Mouse (Mus musculus) stomach, embryonic 16.5 days (tissue): ENCODE data around the gene Ppp2r1b. TPM values are rescaled to one million over a fixed set of nuclear protein-coding genes. Genes with fewer than 3 reads are reported as not detected.

Experiments
- ATAC-seq: fragments of 200-750 bp; cut with Nextera tagmentation; 2 replicates; pipeline ENCODE4 v1.8.0; 2017; ENCODE audit warnings: moderate number of reproducible peaks, moderate TSS enrichment; ENCODE audit not compliant: insufficient read depth, low FRiP score
- H3K27ac ChIP-seq: fragments of 300-500 bp; sonication (generic); 2 replicates; pipeline ENCODE4 v1.5.1; 2014; ENCODE audit warnings: low read length
- H3K27me3 ChIP-seq: fragments of 300-500 bp; sonication (generic); 2 replicates; pipeline ENCODE4 v1.6.1; 2014; ENCODE audit warnings: low read length, control low read depth, mixed read lengths; ENCODE audit not compliant: control insufficient read depth, insufficient read depth
- H3K36me3 ChIP-seq: fragments of 300-500 bp; sonication (generic); 2 replicates; pipeline ENCODE4 v1.6.1; 2014; ENCODE audit warnings: low read length; ENCODE audit not compliant: control insufficient read depth, insufficient read depth
- H3K4me1 ChIP-seq: fragments of 300-500 bp; sonication (generic); 2 replicates; pipeline ENCODE4 v1.6.1; 2014; ENCODE audit warnings: low read length, control low read depth, mixed read lengths; ENCODE audit not compliant: control insufficient read depth, insufficient read depth
- H3K4me2 ChIP-seq: fragments of 300-500 bp; sonication (generic); 2 replicates; pipeline ENCODE4 v1.6.1; 2014; ENCODE audit warnings: low read depth, low read length, mixed read lengths
- H3K4me3 ChIP-seq: fragments of 300-500 bp; sonication (generic); replicated peaks from 2 replicates; pipeline ENCODE4 v1.5.1; 2014; ENCODE audit warnings: mild to moderate bottlenecking, low read length
- H3K9ac ChIP-seq: fragments of 300-500 bp; sonication (generic); 2 replicates; pipeline ENCODE4 v1.6.1; 2014; ENCODE audit warnings: low read length
- H3K9me3 ChIP-seq: fragments of 300-500 bp; sonication (generic); replicated peaks from 2 replicates; pipeline ENCODE4 v1.6.1; 2016; ENCODE audit warnings: low read length, control low read depth; ENCODE audit not compliant: control insufficient read depth
- WGBS: fragments of 180-500 bp; shearing (Covaris S2); extraction: QIAGEN DNeasy Blood & Tissue Kit; methylation state at CpG from one replicate; pipeline ENCODE4 v1.1.7; 2014; 5-methylcytosine and 5-hydroxymethylcytosine counted together
- polyA plus RNA-seq: library from polyadenylated mRNA; unstranded; fragments of >200 nt; fragmentation: Nextera tagmentation; extraction: Ambion mirVana; gene quantifications from 2 replicates; pipeline ENCODE4 v1.2.1, GENCODE M21; 2015

Gene Ppp2r1b
- polyA plus RNA-seq, 1 experiment from 2014 or later, result 79.3 TPM

GRCm38 (mm10) chr9:50922363-50923153 is 77.5 kb downstream of the Ppp2r1b start:
- Histone ChIP-seq H3K9me3 (no peaks in the 10 kb centered on the region), H3K9ac (no peak overlapping the region), H3K4me3 (no peak overlapping the region), H3K27me3 (no peaks in the 10 kb centered on the region), H3K36me3 (no peaks in the 10 kb centered on the region), H3K4me2 (no peak overlapping the region), H3K27ac (no peak overlapping the region), H3K4me1 (no peaks in the 10 kb centered on the region; the same call in 1 of the 2 replicates)
- WGBS, result 55% methylated on average over 5 of the region's 5 CpGs
- no peak for ATAC-seq

GRCm38 (mm10) chr9:50924454-50924853 is 79.4 kb downstream of the Ppp2r1b start:
- Histone ChIP-seq H3K27ac (0 out of 2 replicates have a peak overlapping the region, but pooled peaks have one; percentile 3), H3K4me2 (no peak overlapping the region), H3K4me3 (no peak overlapping the region), H3K27me3 (no peaks in the 10 kb centered on the region), H3K36me3 (no peaks in the 10 kb centered on the region), H3K9ac (no peak overlapping the region), H3K9me3 (no peaks in the 10 kb centered on the region), H3K4me1 (no peaks in the 10 kb centered on the region; the same call in 1 of the 2 replicates)
- peak; percentile 62; the same call in 1 of the 2 replicates for ATAC-seq

GRCm38 (mm10) chr9:50925801-50926200 is 80.7 kb downstream of the Ppp2r1b start:
- Histone ChIP-seq H3K36me3 (no peaks in the 10 kb centered on the region), H3K9ac (no peak overlapping the region), H3K4me1 (no peaks in the 10 kb centered on the region; the same call in 1 of the 2 replicates), H3K4me2 (no peak overlapping the region), H3K4me3 (no peak overlapping the region), H3K27me3 (no peaks in the 10 kb centered on the region), H3K9me3 (no peaks in the 10 kb centered on the region), H3K27ac (no peak overlapping the region)
- 65% methylated on average over 4 of the region's 4 CpGs for WGBS
- no peak for ATAC-seq

GRCm38 (mm10) chr9:50929986-50930385 is 84.9 kb downstream of the Ppp2r1b start:
- ATAC-seq, result no peak
- no peaks in the 10 kb centered on the region for H3K9me3 ChIP-seq
- H3K4me2 ChIP-seq, result no peak overlapping the region

GRCm38 (mm10) chr9:50941804-50942401 is 96.8 kb downstream of the Ppp2r1b start:
- H3K9me3 ChIP-seq, result no peaks in the 10 kb centered on the region
- no peak for ATAC-seq
- H3K4me1 ChIP-seq, result peaks cover 2% of the 10 kb centered on the region; the same call in 1 of the 2 replicates
- no peak overlapping the region for H3K4me2 ChIP-seq
- no peak overlapping the region for H3K27ac ChIP-seq
- no peak overlapping the region for H3K9ac ChIP-seq
- no peak overlapping the region for H3K4me3 ChIP-seq
- no peaks in the 10 kb centered on the region for H3K36me3 ChIP-seq
- 63% methylated on average over 3 of the region's 3 CpGs for WGBS
- H3K27me3 ChIP-seq, result no peaks in the 10 kb centered on the region

More at GRCm38 (mm10) chr9:50929986-50930385, 84.9 kb downstream of the Ppp2r1b start:
- no peak overlapping the region for H3K4me3 ChIP-seq
- H3K27me3 ChIP-seq, result no peaks in the 10 kb centered on the region
- H3K9ac ChIP-seq, result no peak overlapping the region
- no peaks in the 10 kb centered on the region for H3K36me3 ChIP-seq
- H3K27ac ChIP-seq, result no peak overlapping the region
- H3K4me1 ChIP-seq, result no peaks in the 10 kb centered on the region

- Histone ChIP-seq H3K9me3 (no peaks in the 10 kb centered on the region), H3K27me3 (no peaks in the 10 kb centered on the region), H3K4me1 (peaks cover 2% of the 10 kb centered on the region; the same call in 1 of the 2 replicates), H3K4me3 (no peak overlapping the region), H3K9ac (no peak overlapping the region), H3K27ac (no peak overlapping the region), H3K4me2 (no peak overlapping the region), H3K36me3 (no peaks in the 10 kb centered on the region)
- no peak for ATAC-seq
- 91% methylated on average over 2 of the region's 2 CpGs for WGBS
These were observed 97.6 kb downstream of the Ppp2r1b start for GRCm38 (mm10) chr9:50942711-50943110.

Other genes with a start within 250 kb of the Ppp2r1b start
- 380 and 381 TPM in 2 replicates for gene Sdhd, start 241.5 kb upstream of the Ppp2r1b start, polyA plus RNA-seq
- 204 and 234 TPM in 2 replicates for gene Timm8b, start 241.4 kb upstream of the Ppp2r1b start, polyA plus RNA-seq
- gene Pih1d2, start 228.0 kb upstream of the Ppp2r1b start, polyA plus RNA-seq, result 3.7 and 3.9 TPM in 2 replicates
- gene Nkapd1, start 227.8 kb upstream of the Ppp2r1b start, polyA plus RNA-seq, result 15.5 and 18.2 TPM in 2 replicates
- 40.5 and 49.8 TPM in 2 replicates for gene Dlat, start 185.5 kb upstream of the Ppp2r1b start, polyA plus RNA-seq
- 8.7 and 9.7 TPM in 2 replicates for gene Dixdc1, start 105.8 kb upstream of the Ppp2r1b start, polyA plus RNA-seq
- gene 2310030G06Rik, start 98.8 kb upstream of the Ppp2r1b start, polyA plus RNA-seq, result 13.6 and 14.2 TPM in 2 replicates
- 104 and 143 TPM in 2 replicates for gene Cryab, start 94.0 kb upstream of the Ppp2r1b start, polyA plus RNA-seq
- gene Hspb2, start 92.9 kb upstream of the Ppp2r1b start, polyA plus RNA-seq, result 9.0 and 27.1 TPM in 2 replicates
- 11.1 and 11.7 TPM in 2 replicates for gene Fdxacb1, start 77.1 kb upstream of the Ppp2r1b start, polyA plus RNA-seq
- gene Alg9, start 70.3 kb upstream of the Ppp2r1b start, polyA plus RNA-seq, result 36.7 and 40.5 TPM in 2 replicates
- 28.5 and 31.1 TPM in 2 replicates for gene 1110032A03Rik, start 69.8 kb upstream of the Ppp2r1b start, polyA plus RNA-seq
- gene Sik2, start 163.8 kb downstream of the Ppp2r1b start, polyA plus RNA-seq, result 20.5 and 20.7 TPM in 2 replicates
- gene Btg4, start 215.6 kb downstream of the Ppp2r1b start, polyA plus RNA-seq, result not detected in 2 replicates
- 4.3 and 4.7 TPM in 2 replicates for gene Layn, start 231.8 kb downstream of the Ppp2r1b start, polyA plus RNA-seq